Mouse (Mus musculus) thymus, postnatal 4 days (tissue): ENCODE measurements around the gene Olfr1008.
"Not testable (repeated sequence)": the region's sequence is repeated elsewhere in the genome, so short reads cannot be mapped to it uniquely, and the experiment has no call there.

ENCODE experiments used
- DNase-seq: peaks from one replicate; pipeline ENCODE4 v3.0.0; 2021

The Olfr1008 gene

GRCm38 (mm10) chr2:85689131-85689530, at the start of gene Olfr1008:
Gene Olfr1008, plus strand, starts transcription at chr2:85689431.
- DNase-seq: no peak

GRCm38 (mm10) chr2:85650604-85651003, 38.6 kb upstream of the Olfr1008 start, which contains the start of gene Olfr1002:
Gene Olfr1002, minus strand, starts transcription at chr2:85650704.
- DNase-seq: no peak

- not testable (repeated sequence) for DNase-seq
Observed at GRCm38 (mm10) chr2:85664355-85664754, 24.9 kb upstream of the Olfr1008 start, which contains the start of gene Olfr154. Gene Olfr154, minus strand, starts transcription at chr2:85664455.

- no peak for DNase-seq
Observed at GRCm38 (mm10) chr2:85678667-85679066, 10.6 kb upstream of the Olfr1008 start, which contains the start of gene Olfr1006. Gene Olfr1006, minus strand, starts transcription at chr2:85678767.

- not testable (repeated sequence) for DNase-seq
Observed at GRCm38 (mm10) chr2:85710680-85711079, 21.4 kb downstream of the Olfr1008 start.

GRCm38 (mm10) chr2:85711159-85711558, 21.9 kb downstream of the Olfr1008 start:
- no peak for DNase-seq

- no peak for DNase-seq
Observed at GRCm38 (mm10) chr2:85715119-85715518, 25.9 kb downstream of the Olfr1008 start, which contains the start of gene Olfr1009. Gene Olfr1009, plus strand, starts transcription at chr2:85715419.

- DNase-seq: peak; percentile 9
Observed at GRCm38 (mm10) chr2:85725793-85726192, 36.6 kb downstream of the Olfr1008 start.
